Mouse (Mus musculus): ENCODE data around the gene Olfr1154.

The Olfr1154 gene

GRCm38 (mm10) chr2:87905066-87905465, at the start of gene Olfr1154:
Gene Olfr1154 (minus strand): TSS chr2:87905166.
- DNase-seq (ENCODE audit: low spot score) = no peak

DNA sequence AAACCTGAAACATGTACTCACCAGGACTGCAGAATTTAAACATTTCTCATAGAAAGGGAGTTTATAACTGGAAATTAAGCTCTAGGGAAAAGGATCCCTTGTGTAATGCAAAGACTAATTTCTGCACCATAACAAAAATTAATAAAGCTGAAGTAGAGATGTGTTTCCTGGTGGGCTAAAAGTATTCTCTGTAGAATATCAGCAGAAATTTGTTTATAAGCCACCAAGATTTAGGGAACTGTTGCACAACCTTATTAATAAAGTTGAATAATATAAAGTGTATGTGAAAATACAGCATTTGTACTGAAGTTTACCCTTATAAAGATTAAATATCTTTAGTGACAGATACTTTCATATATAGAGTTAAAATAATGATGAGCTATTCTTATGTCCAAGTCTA, 48.0 kb upstream of the Olfr1154 start, which contains the start of gene Olfr1156:
Gene Olfr1156 (minus strand): TSS at position 101 of the 400 bp plus-strand sequence.
- DNase-seq (ENCODE audit: low spot score) = no peak

DNA sequence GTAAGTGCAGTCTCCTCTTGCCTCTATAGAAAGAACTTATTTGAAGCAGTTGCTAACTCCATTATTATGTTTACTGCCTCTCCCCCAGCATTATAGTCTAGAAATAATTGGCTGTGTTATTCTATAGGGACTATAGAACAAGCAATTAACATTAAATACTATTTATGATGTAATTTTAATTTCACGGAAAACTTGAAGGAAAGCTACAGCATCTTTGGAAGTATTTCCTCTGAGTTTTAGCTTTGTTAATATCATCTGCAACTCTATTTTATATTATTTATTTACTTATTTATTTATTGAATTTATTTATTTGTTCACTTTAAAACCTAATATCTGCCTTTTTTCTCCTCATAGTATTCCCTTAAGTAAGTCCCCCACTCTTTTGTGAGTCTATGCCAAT, 40.1 kb upstream of the Olfr1154 start, which contains the start of gene Olfr1155:
Gene Olfr1155 (minus strand): TSS at position 101 of the 400 bp plus-strand sequence.
- DNase-seq (ENCODE audit: low spot score) = no peak

DNA sequence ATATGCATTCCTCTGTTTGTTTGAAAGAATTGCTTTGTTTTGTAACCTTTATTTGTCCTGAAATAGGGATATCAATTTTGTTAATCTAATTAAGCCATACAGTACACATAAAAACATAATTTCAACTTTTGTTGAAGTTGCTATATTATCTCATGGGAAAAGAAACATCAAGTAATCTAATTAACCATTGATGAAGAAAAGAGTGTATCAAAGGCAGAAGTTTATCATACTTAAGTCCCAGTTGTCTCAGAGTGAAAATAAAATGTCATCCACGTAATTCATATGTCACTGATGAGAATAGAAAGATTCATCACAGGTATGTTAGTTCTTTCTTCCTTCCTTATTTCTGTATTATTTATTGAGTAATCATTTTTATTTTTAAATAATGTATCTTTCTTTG, 10.3 kb downstream of the Olfr1154 start, which contains the start of gene Olfr1153:
Gene Olfr1153 (plus strand): TSS at position 301 of the 400 bp plus-strand sequence.
- no peak for DNase-seq (ENCODE audit: low spot score)

- DNase-seq (ENCODE audit: low spot score) = no peak
Observed at GRCm38 (mm10) chr2:87866192-87866591, 38.8 kb downstream of the Olfr1154 start, which contains the start of gene Olfr1152. Gene Olfr1152 (plus strand): TSS chr2:87866492.

- DNase-seq (ENCODE audit: low spot score) = no peak
Observed at GRCm38 (mm10) chr2:87855562-87855961, 49.4 kb downstream of the Olfr1154 start, which contains the start of gene Olfr1151. Gene Olfr1151 (plus strand): TSS chr2:87855862.
